Mouse (Mus musculus) kidney, embryonic 16.5 days (tissue): ENCODE measurements around the gene Gfra1. TPM values are rescaled to one million over a fixed set of nuclear protein-coding genes. Genes with fewer than 3 reads are reported as not detected.

Source experiments
- ATAC-seq: fragments of 200-750 bp; cut with Nextera tagmentation; 2 replicates; pipeline ENCODE4 v1.8.0; 2017; ENCODE audit warnings: moderate TSS enrichment; ENCODE audit not compliant: low FRiP score, low TSS enrichment
- H3K27ac ChIP-seq: fragments of 300-500 bp; sonication (generic); 2 replicates; pipeline ENCODE4 v1.5.1; 2014; ENCODE audit warnings: low read length
- H3K27me3 ChIP-seq: fragments of 300-500 bp; sonication (generic); 2 replicates; pipeline ENCODE4 v1.6.1; 2014; ENCODE audit warnings: low read length, control low read depth, mixed read lengths; ENCODE audit not compliant: insufficient read depth
- H3K36me3 ChIP-seq: fragments of 300-500 bp; sonication (generic); 2 replicates; pipeline ENCODE4 v1.6.1; 2014; ENCODE audit warnings: low read length, control low read depth, mixed read lengths; ENCODE audit not compliant: insufficient read depth
- H3K4me1 ChIP-seq: fragments of 300-500 bp; sonication (generic); 2 replicates; pipeline ENCODE4 v1.6.1; 2014; ENCODE audit warnings: low read length, control low read depth, mixed read lengths; ENCODE audit not compliant: insufficient read depth
- H3K4me2 ChIP-seq: fragments of 300-500 bp; sonication (generic); replicated peaks from 2 replicates; pipeline ENCODE4 v1.6.1; 2014; ENCODE audit warnings: low read depth, low read length
- H3K4me3 ChIP-seq: fragments of 300-500 bp; sonication (generic); 2 replicates; pipeline ENCODE4 v1.5.1; 2014; ENCODE audit warnings: mild to moderate bottlenecking, low read length
- H3K9ac ChIP-seq: fragments of 300-500 bp; sonication (generic); replicated peaks from 2 replicates; pipeline ENCODE4 v1.6.1; 2014; ENCODE audit warnings: low read length
- H3K9me3 ChIP-seq: fragments of 300-500 bp; sonication (generic); 2 replicates; pipeline ENCODE4 v1.6.1; 2016; ENCODE audit warnings: low read length, control low read depth
- WGBS: fragments of 180-500 bp; shearing (Covaris S2); extraction: QIAGEN DNeasy Blood & Tissue Kit; methylation state at CpG from one replicate; pipeline ENCODE4 v1.1.7; 2014; 5-methylcytosine and 5-hydroxymethylcytosine counted together
- polyA plus RNA-seq: library from polyadenylated mRNA; unstranded; fragments of >200 nt; fragmentation: Nextera tagmentation; extraction: Ambion mirVana; gene quantifications from 2 replicates; pipeline ENCODE4 v1.2.1, GENCODE M21; 2015

The Gfra1 gene
- polyA plus RNA-seq, 1 experiment from 2014 or later, result 66.9 TPM

DNA sequence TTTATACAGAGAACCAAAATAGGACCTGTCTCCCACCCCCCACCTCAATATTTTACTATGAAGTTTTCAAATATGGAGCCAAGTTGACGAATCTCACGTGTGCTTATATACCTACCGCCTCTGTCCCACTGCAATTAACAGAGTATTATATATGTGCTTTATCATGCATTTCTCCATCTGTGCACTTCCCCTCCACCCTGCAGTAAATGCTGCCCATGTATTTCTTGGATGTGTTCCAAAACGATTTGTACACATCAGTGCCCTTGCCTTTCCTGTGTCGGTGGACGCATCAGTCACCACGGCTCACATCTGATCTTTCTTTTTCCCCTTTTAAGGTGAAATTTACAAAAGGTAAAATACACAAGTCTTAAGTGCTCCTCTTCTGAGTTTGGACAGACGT lies 77.7 kb downstream of the Gfra1 start:
- Histone ChIP-seq H3K4me1 (peaks cover 29% of the 10 kb centered on the region), H3K4me3 (no peak overlapping the region), H3K27ac (peak overlapping the region; percentile 71), H3K27me3 (no peaks in the 10 kb centered on the region; the same call in 1 of the 2 replicates), H3K9me3 (no peaks in the 10 kb centered on the region), H3K9ac (no peak overlapping the region), H3K36me3 (no peaks in the 10 kb centered on the region), H3K4me2 (no peak overlapping the region)
- peak; percentile 62; the same call in 1 of the 2 replicates for ATAC-seq
- 18% methylated on average over 8 of the region's 8 CpGs for WGBS

DNA sequence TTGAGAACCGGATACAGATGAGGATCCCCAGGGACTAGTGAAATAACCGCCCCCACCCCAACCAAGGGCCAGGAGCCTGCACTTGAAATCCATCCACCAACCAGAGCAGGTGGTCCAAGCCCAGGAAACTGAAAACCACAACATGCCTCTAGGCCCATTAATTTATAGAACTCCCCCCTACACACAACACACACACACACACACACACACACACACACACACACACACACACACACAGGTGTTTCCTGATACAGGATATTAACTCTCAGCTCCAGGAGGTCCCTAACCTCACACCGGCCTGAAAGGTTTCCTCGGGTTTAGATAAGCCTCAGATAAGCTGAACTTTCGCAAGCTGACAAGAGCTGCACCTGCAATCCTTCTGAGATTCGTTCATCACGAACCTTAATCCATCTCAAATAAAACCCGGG lies 79.0 kb downstream of the Gfra1 start:
- H3K36me3 ChIP-seq, result no peaks in the 10 kb centered on the region
- no peak overlapping the region for H3K4me3 ChIP-seq

DNA sequence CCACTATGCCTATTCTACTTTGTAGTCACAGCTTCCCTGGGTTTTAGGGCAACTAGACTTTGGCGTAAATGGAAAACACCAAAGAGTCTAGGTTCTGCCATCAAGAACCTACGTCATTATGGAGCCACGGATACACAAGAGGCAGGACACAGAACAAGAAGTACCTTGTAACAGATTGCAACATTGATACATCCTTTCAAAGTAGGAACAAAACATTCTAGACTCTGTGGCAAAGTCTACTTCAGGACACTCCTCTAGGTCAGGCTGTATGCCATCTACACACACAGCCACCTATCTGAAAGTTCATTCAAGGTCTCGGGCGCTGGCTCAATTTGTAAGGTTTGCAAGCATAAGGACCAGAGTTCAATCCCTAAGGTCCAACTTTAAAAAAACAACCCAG lies 81.1 kb downstream of the Gfra1 start:
- ATAC-seq, result no peak
- no peak overlapping the region for H3K4me3 ChIP-seq
- no peak overlapping the region for H3K4me2 ChIP-seq
- H3K27ac ChIP-seq, result no peak overlapping the region
- H3K9me3 ChIP-seq, result no peaks in the 10 kb centered on the region
- H3K27me3 ChIP-seq, result no peaks in the 10 kb centered on the region
- H3K36me3 ChIP-seq, result no peaks in the 10 kb centered on the region
- peaks cover 27% of the 10 kb centered on the region for H3K4me1 ChIP-seq
- no peak overlapping the region for H3K9ac ChIP-seq
- 98% methylated on average over 5 of the region's 5 CpGs for WGBS

More for the DNA sequence above, 79.0 kb downstream of the Gfra1 start:
- 26% methylated on average over 8 of the region's 8 CpGs for WGBS
- ATAC-seq, result peak; percentile 32; the same call in 1 of the 2 replicates
- Histone ChIP-seq H3K4me1 (peaks cover 29% of the 10 kb centered on the region), H3K9me3 (no peaks in the 10 kb centered on the region), H3K4me2 (no peak overlapping the region), H3K27ac (peak overlapping the region; percentile 71), H3K27me3 (no peaks in the 10 kb centered on the region), H3K9ac (no peak overlapping the region)

DNA sequence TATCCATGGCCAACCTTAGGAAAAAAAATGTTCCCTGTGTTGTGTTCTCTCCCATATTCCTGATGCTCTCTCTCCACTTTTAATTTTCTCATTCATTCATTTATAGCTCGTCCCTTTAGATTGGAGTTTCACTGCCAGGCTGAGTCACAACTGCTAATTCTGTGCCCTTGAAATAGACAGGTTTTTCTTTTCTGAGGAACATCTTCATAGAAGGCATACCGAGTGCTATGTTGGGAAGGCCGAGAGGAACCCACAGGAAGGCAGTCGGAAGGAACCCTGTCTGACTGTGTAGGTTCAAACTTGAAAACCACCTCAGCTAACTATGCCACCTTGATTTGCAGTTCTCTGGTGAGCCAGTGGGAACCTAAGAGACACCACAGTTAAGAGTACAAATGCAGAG lies 81.6 kb downstream of the Gfra1 start:
- Histone ChIP-seq H3K4me3 (no peak overlapping the region), H3K36me3 (no peaks in the 10 kb centered on the region), H3K4me1 (peaks cover 30% of the 10 kb centered on the region), H3K9me3 (no peaks in the 10 kb centered on the region), H3K27ac (no peak overlapping the region), H3K9ac (no peak overlapping the region), H3K27me3 (no peaks in the 10 kb centered on the region), H3K4me2 (no peak overlapping the region)
- ATAC-seq, result no peak
- 92% methylated on average over 4 of the region's 4 CpGs for WGBS

DNA sequence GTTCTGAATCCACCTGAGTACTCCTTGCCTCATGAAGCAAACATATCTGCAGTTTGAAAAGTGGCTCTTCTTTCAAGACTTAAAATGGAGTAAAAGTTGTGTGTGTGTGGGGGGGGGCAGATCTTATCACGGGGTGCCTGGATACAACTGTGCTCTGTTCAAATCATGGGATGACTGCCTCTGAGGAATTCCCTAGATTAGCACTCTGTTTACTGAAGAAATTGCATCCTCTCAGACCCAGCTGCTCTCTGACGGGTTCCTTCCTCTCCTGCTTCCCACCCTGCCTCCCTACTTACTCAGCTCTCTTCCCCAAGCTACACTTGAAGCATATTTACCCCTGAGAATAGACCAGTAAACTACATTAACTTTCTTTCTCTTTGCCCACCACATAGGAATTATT lies 87.2 kb downstream of the Gfra1 start:
- no peak overlapping the region for H3K4me3 ChIP-seq
- 30% methylated on average over 2 of the region's 2 CpGs for WGBS

DNA sequence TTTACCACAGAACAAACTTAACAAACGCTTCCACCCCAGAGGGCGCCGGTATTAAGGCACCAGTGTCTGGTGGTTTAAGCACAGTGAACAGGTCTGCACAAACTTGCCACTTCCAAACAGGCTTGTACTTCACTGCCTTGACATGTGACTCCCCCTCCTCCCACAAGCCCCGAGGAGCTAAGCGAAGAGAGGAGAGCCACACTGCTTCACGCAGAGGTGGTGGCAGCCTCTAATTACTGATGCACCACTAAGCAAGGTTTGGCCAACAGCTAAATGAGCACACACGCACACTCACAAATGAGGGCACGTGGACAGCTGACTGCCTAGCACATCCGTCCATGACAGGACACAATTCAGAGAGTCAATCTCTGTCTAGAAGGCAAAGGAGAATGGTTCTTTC lies 91.0 kb downstream of the Gfra1 start:
- H3K9me3 ChIP-seq, result no peaks in the 10 kb centered on the region
- H3K9ac ChIP-seq, result no peak overlapping the region
- H3K4me3 ChIP-seq, result no peak overlapping the region
- H3K4me2 ChIP-seq, result no peak overlapping the region
- no peak for ATAC-seq
- WGBS, result 60% methylated on average over 9 of the region's 9 CpGs
- H3K27ac ChIP-seq, result 0 out of 2 replicates have a peak overlapping the region, but pooled peaks have one; percentile 10
- H3K36me3 ChIP-seq, result no peaks in the 10 kb centered on the region
- H3K27me3 ChIP-seq, result no peaks in the 10 kb centered on the region
- peaks cover 16% of the 10 kb centered on the region for H3K4me1 ChIP-seq

More for the DNA sequence above, 87.2 kb downstream of the Gfra1 start:
- no peak overlapping the region for H3K9ac ChIP-seq
- peak; percentile 80; the same call in 1 of the 2 replicates for ATAC-seq
- peak overlapping the region; percentile 22; the same call in 1 of the 2 replicates for H3K27ac ChIP-seq
- no peaks in the 10 kb centered on the region for H3K27me3 ChIP-seq
- H3K4me2 ChIP-seq, result no peak overlapping the region
- no peaks in the 10 kb centered on the region for H3K9me3 ChIP-seq
- peaks cover 18% of the 10 kb centered on the region for H3K4me1 ChIP-seq
- H3K36me3 ChIP-seq, result no peaks in the 10 kb centered on the region

DNA sequence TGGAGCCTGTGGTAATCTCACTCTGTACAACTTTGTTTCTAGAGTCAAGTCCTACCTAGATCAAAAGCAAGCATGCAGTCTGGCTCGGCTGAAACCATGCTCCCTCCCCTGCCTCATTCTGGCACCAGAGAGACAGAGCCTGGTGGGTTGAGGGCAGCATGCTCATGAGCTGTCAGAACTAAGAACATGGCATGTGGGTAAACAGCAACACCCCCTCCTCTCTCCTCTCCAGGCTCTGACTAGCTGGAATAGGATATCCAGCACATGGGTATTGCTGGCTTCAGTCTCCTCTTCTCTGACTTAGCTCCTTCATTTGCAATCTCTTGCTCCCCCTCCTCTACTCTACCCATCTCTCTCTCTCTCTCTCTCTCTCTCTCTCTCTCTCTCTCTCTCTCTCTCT lies 94.7 kb downstream of the Gfra1 start:
- 67% methylated on average over 1 of the region's 1 CpGs for WGBS
- no peak for ATAC-seq
- H3K27me3 ChIP-seq, result no peaks in the 10 kb centered on the region
- H3K4me3 ChIP-seq, result no peak overlapping the region
- H3K9me3 ChIP-seq, result no peaks in the 10 kb centered on the region
- no peaks in the 10 kb centered on the region for H3K36me3 ChIP-seq
- no peak overlapping the region for H3K27ac ChIP-seq
- no peak overlapping the region for H3K4me2 ChIP-seq
- peaks cover 7% of the 10 kb centered on the region; the same call in 1 of the 2 replicates for H3K4me1 ChIP-seq
- H3K9ac ChIP-seq, result no peak overlapping the region

DNA sequence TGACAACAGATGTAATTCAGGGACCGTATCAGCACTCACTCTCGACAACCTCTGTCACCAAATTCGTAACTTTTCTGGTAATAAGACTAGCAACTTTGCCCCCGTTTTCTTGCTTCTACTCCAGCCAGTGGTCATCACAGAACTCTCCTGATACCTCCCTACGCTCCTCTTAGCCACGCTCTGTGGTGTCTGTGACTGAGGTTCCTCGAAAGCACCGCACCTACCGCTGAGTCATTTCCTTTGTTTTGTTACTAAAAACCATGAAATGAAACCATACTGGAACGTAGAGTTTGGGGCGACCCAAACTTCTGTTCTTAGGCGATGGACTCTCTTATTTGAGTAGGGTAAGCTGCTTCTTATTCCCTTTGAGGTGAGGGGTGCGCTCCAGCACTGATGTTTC lies 97.6 kb downstream of the Gfra1 start:
- H3K27me3 ChIP-seq, result no peaks in the 10 kb centered on the region
- no peak for ATAC-seq
- H3K9ac ChIP-seq, result no peak overlapping the region
- 0 out of 2 replicates have a peak, but pooled peaks cover 7% of the 10 kb centered on the region for H3K4me1 ChIP-seq
- no peaks in the 10 kb centered on the region for H3K9me3 ChIP-seq
- no peak overlapping the region for H3K27ac ChIP-seq
- 84% methylated on average over 13 of the region's 13 CpGs for WGBS
- H3K4me3 ChIP-seq, result no peak overlapping the region
- H3K36me3 ChIP-seq, result no peaks in the 10 kb centered on the region
- H3K4me2 ChIP-seq, result no peak overlapping the region

DNA sequence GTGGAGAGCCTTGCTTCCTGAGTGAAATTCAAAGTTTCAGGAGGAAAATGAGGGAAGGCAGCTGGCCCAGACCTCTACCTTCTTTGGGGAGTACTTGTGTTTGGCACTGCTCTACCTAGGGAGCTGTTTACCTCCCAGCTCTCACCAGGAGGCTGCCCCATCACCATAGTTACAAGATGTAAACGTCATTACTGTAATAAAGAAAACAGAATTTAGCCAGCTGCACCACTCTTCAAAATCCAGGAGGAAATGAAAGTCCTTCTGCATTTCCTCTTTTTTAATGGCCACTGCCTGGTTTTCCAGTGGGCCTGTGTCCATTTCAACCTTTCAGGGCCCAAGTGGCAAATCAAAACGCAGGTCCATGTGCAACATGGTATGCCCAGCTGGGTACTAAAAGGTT lies 101.8 kb downstream of the Gfra1 start:
- WGBS, result 38% methylated on average over 2 of the region's 2 CpGs
- Histone ChIP-seq H3K4me3 (no peak overlapping the region), H3K27me3 (no peaks in the 10 kb centered on the region), H3K36me3 (no peaks in the 10 kb centered on the region), H3K4me2 (no peak overlapping the region), H3K9me3 (no peaks in the 10 kb centered on the region), H3K9ac (no peak overlapping the region), H3K4me1 (peaks cover 25% of the 10 kb centered on the region), H3K27ac (no peak overlapping the region)
- ATAC-seq, result no peak

DNA sequence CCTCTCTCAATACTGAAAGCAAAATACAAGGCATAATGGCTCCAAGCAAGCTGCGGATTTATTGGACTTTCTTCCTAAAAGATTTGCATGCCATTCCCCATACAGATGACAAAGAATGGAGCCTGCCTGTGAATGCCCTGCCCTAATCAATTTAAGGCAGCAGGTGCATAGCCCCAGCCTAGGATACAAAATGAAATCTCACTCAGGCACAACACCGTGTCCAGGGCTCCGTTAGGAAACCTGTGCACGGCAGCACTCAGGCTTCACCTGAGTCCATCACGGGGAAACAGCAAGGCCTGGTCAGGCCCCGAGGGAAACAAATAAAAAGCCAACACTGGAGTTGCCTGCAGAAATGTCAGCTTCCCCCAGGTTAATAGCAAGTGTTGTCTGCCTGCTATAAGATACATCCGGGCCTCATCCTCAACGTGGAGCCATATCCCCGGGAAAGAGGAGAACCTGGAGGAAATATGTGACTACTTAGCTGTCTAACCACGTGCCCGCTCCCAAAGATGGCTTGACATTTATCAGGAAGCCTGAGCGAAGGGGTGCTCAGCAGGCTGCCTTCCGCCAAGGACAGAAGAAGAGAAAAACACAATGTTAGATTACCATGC lies 102.3 kb downstream of the Gfra1 start:
- no peak overlapping the region for H3K4me3 ChIP-seq
- no peak overlapping the region for H3K27ac ChIP-seq
- WGBS, result 65% methylated on average over 13 of the region's 13 CpGs

More for the DNA sequence above, 102.3 kb downstream of the Gfra1 start:
- Histone ChIP-seq H3K4me1 (peaks cover 25% of the 10 kb centered on the region), H3K36me3 (no peaks in the 10 kb centered on the region), H3K9me3 (no peaks in the 10 kb centered on the region), H3K4me2 (no peak overlapping the region), H3K27me3 (no peaks in the 10 kb centered on the region), H3K9ac (no peak overlapping the region)
- ATAC-seq, result no peak
